Mouse (Mus musculus) lung, postnatal 14 days (tissue): ENCODE measurements around the gene Mamdc4.
"Not testable (repeated sequence)": the region's sequence is repeated elsewhere in the genome, so short reads cannot be mapped to it uniquely, and the experiment has no call there.

Experiments used
- DNase-seq: peaks from one replicate; pipeline ENCODE4 v3.0.0; 2021

Gene Mamdc4

GRCm38 (mm10) chr2:25557221-25557963, 17.3 kb downstream of the Mamdc4 start, which contains the start of gene Edf1:
TSS of gene Edf1 (plus strand) at chr2:25557847.
- DNase-seq = peak; percentile 95

- DNase-seq = no peak
Measured at GRCm38 (mm10) chr2:25556296-25556695, 18.3 kb downstream of the Mamdc4 start.

GRCm38 (mm10) chr2:25555479-25555878, 19.2 kb downstream of the Mamdc4 start:
- DNase-seq = not testable (repeated sequence)

- DNase-seq = not testable (repeated sequence)
Measured at GRCm38 (mm10) chr2:25553171-25553786, 21.4 kb downstream of the Mamdc4 start.

- peak; percentile 58 for DNase-seq
Measured at GRCm38 (mm10) chr2:25551186-25551585, 23.5 kb downstream of the Mamdc4 start.

- no peak for DNase-seq
Measured at GRCm38 (mm10) chr2:25549021-25549991, 25.3 kb downstream of the Mamdc4 start.

- DNase-seq = peak; percentile 99
Measured at GRCm38 (mm10) chr2:25546811-25547491, 27.7 kb downstream of the Mamdc4 start, which contains the start of gene Traf2. TSS of gene Traf2 (minus strand) at chr2:25546940.

GRCm38 (mm10) chr2:25545996-25546810, 28.4 kb downstream of the Mamdc4 start:
- peak; percentile 83 for DNase-seq

- no peak for DNase-seq
Measured at GRCm38 (mm10) chr2:25541644-25542367, 32.8 kb downstream of the Mamdc4 start.

- no peak for DNase-seq
Measured at GRCm38 (mm10) chr2:25540541-25540948, 34.1 kb downstream of the Mamdc4 start.

GRCm38 (mm10) chr2:25536531-25536930, 38.1 kb downstream of the Mamdc4 start:
- DNase-seq = no peak

GRCm38 (mm10) chr2:25534866-25535182, 39.8 kb downstream of the Mamdc4 start:
- DNase-seq = no peak

- peak; percentile 69 for DNase-seq
Measured at GRCm38 (mm10) chr2:25534178-25534865, 40.3 kb downstream of the Mamdc4 start.

- no peak for DNase-seq
Measured at GRCm38 (mm10) chr2:25533707-25534106, 40.9 kb downstream of the Mamdc4 start.

GRCm38 (mm10) chr2:25526510-25527302, 47.9 kb downstream of the Mamdc4 start:
- no peak for DNase-seq
